Mouse (Mus musculus) lung, embryonic 15.5 days (tissue): ENCODE results near the gene Uqcc1. TPM values are rescaled to one million over a fixed set of nuclear protein-coding genes. Genes with fewer than 3 reads are reported as not detected.

Experiments
- ATAC-seq: fragments of 200-750 bp; cut with Nextera tagmentation; 2 replicates; pipeline ENCODE4 v1.8.0; 2017; ENCODE audit warnings: moderate number of reproducible peaks, borderline replicate concordance; ENCODE audit not compliant: low FRiP score, low TSS enrichment; ENCODE audit errors: extremely low read depth
- H3K27ac ChIP-seq: fragments of 300-500 bp; sonication (generic); 2 replicates; pipeline ENCODE4 v1.5.1; 2015; ENCODE audit warnings: moderate library complexity, mild to moderate bottlenecking, inconsistent platforms
- H3K27me3 ChIP-seq: fragments of 300-500 bp; sonication (generic); 2 replicates; pipeline ENCODE4 v1.6.1; 2015; ENCODE audit warnings: inconsistent platforms
- H3K36me3 ChIP-seq: fragments of 300-500 bp; sonication (generic); 2 replicates; pipeline ENCODE4 v1.6.1; 2015; ENCODE audit warnings: inconsistent platforms
- H3K4me1 ChIP-seq: fragments of 300-500 bp; sonication (generic); 2 replicates; pipeline ENCODE4 v1.6.1; 2015; ENCODE audit warnings: inconsistent platforms
- H3K4me2 ChIP-seq: fragments of 300-500 bp; sonication (generic); 2 replicates; pipeline ENCODE4 v1.6.1; 2015; ENCODE audit warnings: inconsistent platforms, mild to moderate bottlenecking, moderate library complexity
- H3K4me3 ChIP-seq: fragments of 300-500 bp; sonication (generic); 2 replicates; pipeline ENCODE4 v1.5.1; 2015; ENCODE audit warnings: mild to moderate bottlenecking, inconsistent platforms
- H3K9ac ChIP-seq: fragments of 300-500 bp; sonication (generic); 2 replicates; pipeline ENCODE4 v1.6.1; 2015; ENCODE audit warnings: inconsistent platforms
- H3K9me3 ChIP-seq: fragments of 300-500 bp; sonication (generic); 2 replicates; pipeline ENCODE4 v1.6.1; 2016; ENCODE audit warnings: inconsistent platforms
- WGBS: fragments of 180-500 bp; shearing (Covaris S2); methylation state at CpG from one replicate; pipeline ENCODE4 v1.1.7; 2015; 5-methylcytosine and 5-hydroxymethylcytosine counted together
- polyA plus RNA-seq: library from polyadenylated mRNA; unstranded; fragments of >200 nt; fragmentation: Nextera tagmentation; extraction: Ambion mirVana; gene quantifications from 2 replicates; pipeline ENCODE4 v1.2.1, GENCODE M21; 2015

The Uqcc1 gene
- 65.9 and 75.6 TPM in 2 replicates for polyA plus RNA-seq

- peak; percentile 95 for ATAC-seq
- H3K27ac ChIP-seq = peak within 1 kb of the TSS; percentile 87
- H3K4me1 ChIP-seq = 0 out of 2 replicates have a peak, but pooled peaks cover 14% of the 10 kb centered on the region
- 0 out of 2 replicates have a peak, but pooled peaks cover under 1% of the 10 kb centered on the region for H3K36me3 ChIP-seq
- peak within 1 kb of the TSS; percentile 53 for H3K9ac ChIP-seq
- WGBS = under 1% methylated on average over 38 of the region's 38 CpGs
- no peaks in the 10 kb centered on the region for H3K27me3 ChIP-seq
- peak within 1 kb of the TSS; percentile 66 for H3K4me2 ChIP-seq
- no peaks in the 10 kb centered on the region for H3K9me3 ChIP-seq
- peak within 1 kb of the TSS; percentile 68 for H3K4me3 ChIP-seq
Observed at GRCm38 (mm10) chr2:155929531-155930442, at the start of gene Uqcc1. Gene Uqcc1 (minus strand): TSS chr2:155930310.

- no peak overlapping the region for H3K4me3 ChIP-seq
- H3K36me3 ChIP-seq = peaks cover 86% of the 10 kb centered on the region
- WGBS = 78% methylated on average over 5 of the region's 5 CpGs
- no peaks in the 10 kb centered on the region for H3K27me3 ChIP-seq
- no peak overlapping the region for H3K4me2 ChIP-seq
- no peaks in the 10 kb centered on the region for H3K4me1 ChIP-seq
- no peak overlapping the region for H3K9ac ChIP-seq
- no peak overlapping the region for H3K27ac ChIP-seq
- ATAC-seq = no peak
- H3K9me3 ChIP-seq = no peaks in the 10 kb centered on the region
Observed at GRCm38 (mm10) chr2:155979328-155979991, 49.4 kb upstream of the Uqcc1 start.

GRCm38 (mm10) chr2:155974087-155974731 is 44.1 kb upstream of the Uqcc1 start:
- no peak overlapping the region for H3K4me3 ChIP-seq
- no peaks in the 10 kb centered on the region for H3K4me1 ChIP-seq
- H3K9me3 ChIP-seq = no peaks in the 10 kb centered on the region
- H3K27ac ChIP-seq = no peak overlapping the region
- WGBS = 67% methylated on average over 14 of the region's 14 CpGs
- no peaks in the 10 kb centered on the region for H3K27me3 ChIP-seq
- no peak for ATAC-seq
- no peak overlapping the region for H3K9ac ChIP-seq
- peaks cover 83% of the 10 kb centered on the region for H3K36me3 ChIP-seq
- H3K4me2 ChIP-seq = no peak overlapping the region

- no peaks in the 10 kb centered on the region for H3K4me1 ChIP-seq
- 86% methylated on average over 6 of the region's 6 CpGs for WGBS
- no peak overlapping the region for H3K27ac ChIP-seq
- no peak overlapping the region for H3K9ac ChIP-seq
- no peak for ATAC-seq
- H3K36me3 ChIP-seq = peaks cover 85% of the 10 kb centered on the region
- no peaks in the 10 kb centered on the region for H3K9me3 ChIP-seq
- H3K27me3 ChIP-seq = no peaks in the 10 kb centered on the region
- H3K4me3 ChIP-seq = no peak overlapping the region
- no peak overlapping the region for H3K4me2 ChIP-seq
Observed at GRCm38 (mm10) chr2:155973348-155973747, 43.2 kb upstream of the Uqcc1 start.

- Histone ChIP-seq H3K9me3 (no peaks in the 10 kb centered on the region), H3K4me2 (no peak overlapping the region), H3K4me3 (no peak overlapping the region), H3K27ac (no peak overlapping the region), H3K27me3 (no peaks in the 10 kb centered on the region), H3K36me3 (peaks cover 49% of the 10 kb centered on the region), H3K9ac (no peak overlapping the region), H3K4me1 (peaks cover 4% of the 10 kb centered on the region; the same call in 1 of the 2 replicates)
- ATAC-seq = no peak
- WGBS = 34% methylated on average over 1 of the region's 1 CpGs
Observed at GRCm38 (mm10) chr2:155962991-155963390, 32.9 kb upstream of the Uqcc1 start.

- no peaks in the 10 kb centered on the region for H3K9me3 ChIP-seq
- H3K4me3 ChIP-seq = no peak overlapping the region
- H3K36me3 ChIP-seq = peaks cover 40% of the 10 kb centered on the region
- H3K9ac ChIP-seq = no peak overlapping the region
- WGBS = 81% methylated on average over 10 of the region's 10 CpGs
- peaks cover 13% of the 10 kb centered on the region for H3K4me1 ChIP-seq
- no peaks in the 10 kb centered on the region for H3K27me3 ChIP-seq
- H3K27ac ChIP-seq = no peak overlapping the region
- no peak for ATAC-seq
- H3K4me2 ChIP-seq = no peak overlapping the region
Observed at GRCm38 (mm10) chr2:155961862-155962261, 31.8 kb upstream of the Uqcc1 start.

- Histone ChIP-seq H3K4me1 (peaks cover 13% of the 10 kb centered on the region), H3K27ac (no peak overlapping the region), H3K27me3 (no peaks in the 10 kb centered on the region), H3K9me3 (no peaks in the 10 kb centered on the region), H3K4me3 (no peak overlapping the region), H3K4me2 (no peak overlapping the region), H3K9ac (no peak overlapping the region), H3K36me3 (peaks cover 27% of the 10 kb centered on the region)
- 68% methylated on average over 5 of the region's 5 CpGs for WGBS
- ATAC-seq = no peak
Observed at GRCm38 (mm10) chr2:155959981-155960380, 29.9 kb upstream of the Uqcc1 start.

- H3K9me3 ChIP-seq = no peaks in the 10 kb centered on the region
- H3K4me2 ChIP-seq = peak within 1 kb of the TSS; percentile 62
- under 1% methylated on average over 58 of the region's 59 CpGs for WGBS
- H3K4me3 ChIP-seq = peak within 1 kb of the TSS; percentile 95
- H3K9ac ChIP-seq = peak within 1 kb of the TSS; percentile 100
- peaks cover 13% of the 10 kb centered on the region for H3K4me1 ChIP-seq
- H3K27ac ChIP-seq = peak within 1 kb of the TSS; percentile 85
- 0 out of 2 replicates have a peak, but pooled peaks cover 6% of the 10 kb centered on the region for H3K27me3 ChIP-seq
- H3K36me3 ChIP-seq = no peaks in the 10 kb centered on the region
- peak; percentile 97 for ATAC-seq
Observed at GRCm38 (mm10) chr2:155956134-155957059, 26.3 kb upstream of the Uqcc1 start, which contains the start of gene Cep250. Gene Cep250 (plus strand): TSS chr2:155956458.

- no peak for ATAC-seq
- H3K27me3 ChIP-seq = peaks cover 16% of the 10 kb centered on the region; the same call in 1 of the 2 replicates
- no peak overlapping the region for H3K4me3 ChIP-seq
Observed at GRCm38 (mm10) chr2:155952006-155952405, 21.9 kb upstream of the Uqcc1 start.

GRCm38 (mm10) chr2:155949362-155949761 is 19.3 kb upstream of the Uqcc1 start:
- H3K36me3 ChIP-seq = no peaks in the 10 kb centered on the region
- 37% methylated on average over 6 of the region's 6 CpGs for WGBS
- peaks cover 19% of the 10 kb centered on the region; the same call in 1 of the 2 replicates for H3K27me3 ChIP-seq
- no peak overlapping the region for H3K4me3 ChIP-seq
- H3K27ac ChIP-seq = no peak overlapping the region
- H3K4me2 ChIP-seq = no peak overlapping the region
- H3K4me1 ChIP-seq = peaks cover 13% of the 10 kb centered on the region; the same call in 1 of the 2 replicates
- H3K9ac ChIP-seq = no peak overlapping the region
- no peak for ATAC-seq
- no peaks in the 10 kb centered on the region for H3K9me3 ChIP-seq

More at GRCm38 (mm10) chr2:155952006-155952405, 21.9 kb upstream of the Uqcc1 start:
- Histone ChIP-seq H3K4me2 (no peak overlapping the region), H3K36me3 (no peaks in the 10 kb centered on the region), H3K9ac (no peak overlapping the region), H3K9me3 (no peaks in the 10 kb centered on the region), H3K4me1 (peaks cover 7% of the 10 kb centered on the region; the same call in 1 of the 2 replicates), H3K27ac (no peak overlapping the region)
